Mouse (Mus musculus) liver, adult 2 months (tissue): ENCODE results near the gene Pcnx3.

Source experiments
- CTCF ChIP-seq: fragments of 200-500 bp; IDR thresholded peaks from 2 replicates; pipeline ENCODE4 v1.5.1; 2011; ENCODE audit warnings: low read depth, low read length, control low read depth
- POLR2A ChIP-seq: fragments of 200-500 bp; IDR thresholded peaks from 2 replicates; pipeline ENCODE4 v1.6.1; 2011; ENCODE audit warnings: low read length, control low read depth; ENCODE audit not compliant: insufficient read depth; ENCODE audit errors: extremely low read depth

DNA sequence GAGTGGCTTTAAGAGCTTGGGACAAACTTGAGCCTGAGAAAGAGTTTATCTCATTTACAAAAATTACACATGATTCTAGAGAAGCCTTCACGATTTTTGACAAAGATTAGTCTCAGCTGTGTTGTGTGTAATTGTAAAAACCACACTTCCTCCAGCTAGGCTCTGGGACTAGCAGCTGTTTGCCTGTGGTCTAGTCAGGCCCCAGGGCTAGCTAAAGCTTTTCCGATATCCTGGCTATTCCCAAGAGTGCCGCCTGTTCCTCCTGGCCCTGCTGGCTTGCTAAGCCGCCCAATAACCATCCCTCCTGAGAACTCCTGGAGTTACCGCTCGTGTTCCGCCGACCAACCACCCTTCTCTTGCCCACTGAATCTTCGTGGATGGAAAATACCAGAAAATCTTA is 56.6 kb downstream of the Pcnx3 start:
- TF ChIP-seq POLR2A (no peak), CTCF (no peak)
